9 mouse cellular contexts compared by ENCODE assay signal in the genomic region with DNA sequence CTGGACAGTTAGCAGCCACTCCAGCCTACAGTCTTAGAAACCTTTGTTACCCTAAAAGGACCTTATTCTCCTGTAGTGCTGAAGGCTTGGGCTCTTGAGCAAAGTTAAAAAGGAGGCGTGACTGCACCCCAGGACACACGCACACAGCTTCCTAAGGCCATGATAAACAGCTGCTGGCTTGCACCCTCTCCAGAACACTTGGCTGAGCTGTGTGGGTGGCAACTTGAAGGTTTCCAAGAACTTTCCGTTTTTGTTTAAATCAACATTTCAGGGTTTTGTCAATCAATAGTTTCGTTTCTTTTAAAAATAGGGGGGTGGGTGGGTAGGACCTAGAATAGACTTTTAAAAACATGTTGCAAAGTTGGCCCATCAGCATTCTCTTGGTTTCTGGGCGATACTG. TPM values are rescaled to one million over a fixed set of nuclear protein-coding genes. Genes with fewer than 3 reads are reported as not detected.
DNase-seq lines count a peak whose midpoint lies in the region; ATAC-seq and TF ChIP-seq lines count a peak whose summit lies in the region.
"Had no signal": no experiment of that assay in that cellular context is flagged by ENCODE, and none has a peak within 500 bp of the region (broad histone marks: within the 10 kb centered on the region; RNA-seq: fewer than 3 reads in every experiment).

No protein-coding gene starts in this region.

- H3K27me3 ChIP-seq in E14TG2a.4 (ENCODE audit: insufficient read depth, low read length): peaks cover 15% of the 10 kb centered on the region
- H3K27me3 ChIP-seq in embryonic facial prominence, embryonic 12.5 days: peaks cover 12% of the 10 kb centered on the region; the same call in 1 of the 2 replicates
- H3K27me3 ChIP-seq in hindbrain, embryonic 16.5 days (replicated peaks; ENCODE audit: control insufficient read depth, insufficient read depth, low read length): no peaks in the 10 kb centered on the region

- no peak overlapping the region for H3K9ac ChIP-seq in embryonic facial prominence, embryonic 12.5 days
- peak overlapping the region; percentile 81; the same call in 1 of the 2 replicates for H3K9ac ChIP-seq in hindbrain, embryonic 16.5 days (ENCODE audit: low read depth, low read length)

- peak overlapping the region; percentile 96 for H3K4me2 ChIP-seq in embryonic facial prominence, embryonic 12.5 days (replicated peaks)
- H3K4me2 ChIP-seq in hindbrain, embryonic 16.5 days (ENCODE audit: low read length): peak overlapping the region; percentile 88

- 54% methylated on average over 5 of the region's 5 CpGs for WGBS in embryonic facial prominence, embryonic 12.5 days
- 55% methylated on average over 5 of the region's 5 CpGs for WGBS in hindbrain, embryonic 16.5 days

- H3K36me3 ChIP-seq in E14TG2a.4 (ENCODE audit: insufficient read depth, low read length): no peaks in the 10 kb centered on the region
- H3K36me3 ChIP-seq in embryonic facial prominence, embryonic 12.5 days: no peaks in the 10 kb centered on the region
- no peaks in the 10 kb centered on the region for H3K36me3 ChIP-seq in hindbrain, embryonic 16.5 days (ENCODE audit: control insufficient read depth, insufficient read depth, low read length)

- DNase-seq in lung, postnatal 36 days: peak; percentile 16
- no peak for DNase-seq in adrenal gland, postnatal 25 days
- DNase-seq in gastrocnemius, adult 8-10 months (ENCODE audit: low spot score in 2 of 2): no peak
- DNase-seq in embryo, embryonic 9.5 days (ENCODE audit: extremely low spot score): no peak
- no peak for DNase-seq in left cerebral cortex, adult 11 months (ENCODE audit: low spot score)

- ATAC-seq in embryonic facial prominence, embryonic 12.5 days (ENCODE audit: insufficient number of reproducible peaks, insufficient read depth, low FRiP score, low TSS enrichment): no peak
- ATAC-seq in hindbrain, embryonic 16.5 days: no peak

- no peak for TF ChIP-seq CTCF in E14TG2a.4 (conservative IDR thresholded peaks at IDR 0.05; ENCODE audit: low read length)

- H3K4me3 ChIP-seq in E14TG2a.4 (replicated peaks; ENCODE audit: low read length): peak overlapping the region; percentile 85
- peak overlapping the region; percentile 48 for H3K4me3 ChIP-seq in embryonic facial prominence, embryonic 12.5 days
- H3K4me3 ChIP-seq in hindbrain, embryonic 16.5 days (ENCODE audit: low read length): peak overlapping the region; percentile 73

- no peaks in the 10 kb centered on the region for H3K9me3 ChIP-seq in E14TG2a.4 (ENCODE audit: low read length)
- H3K9me3 ChIP-seq in embryonic facial prominence, embryonic 12.5 days: no peaks in the 10 kb centered on the region
- no peaks in the 10 kb centered on the region for H3K9me3 ChIP-seq in hindbrain, embryonic 16.5 days (ENCODE audit: control insufficient read depth, low read length)

- H3K4me1 ChIP-seq in E14TG2a.4 (replicated peaks; ENCODE audit: low read depth, low read length): peaks cover 14% of the 10 kb centered on the region
- H3K4me1 ChIP-seq in embryonic facial prominence, embryonic 12.5 days: peaks cover 7% of the 10 kb centered on the region; the same call in 1 of the 2 replicates
- H3K4me1 ChIP-seq in hindbrain, embryonic 16.5 days (ENCODE audit: control insufficient read depth, insufficient read depth, low read depth, low read length): peaks cover 3% of the 10 kb centered on the region; the same call in 1 of the 2 replicates

- H3K27ac ChIP-seq in embryonic facial prominence, embryonic 12.5 days: no peak overlapping the region
- no peak overlapping the region for H3K27ac ChIP-seq in hindbrain, embryonic 16.5 days (ENCODE audit: low read depth, low read length)

RNA-seq across cellular contexts. Expression of gene Sntg2, which starts 0.9 kb away (rescaled TPM):
- polyA plus RNA-seq in embryonic facial prominence, embryonic 12.5 days (2016; fragmentation: Nextera tagmentation; extraction: Ambion mirVana): 2.0 TPM in 2 replicates
- polyA plus RNA-seq in hindbrain, embryonic 16.5 days (2015; fragmentation: Nextera tagmentation; extraction: Ambion mirVana): 4.4 and 6.2 TPM in 2 replicates
- total RNA-seq in adrenal gland, postnatal 25 days (2021): 0.76 TPM in 1 of 2 replicates, not detected in the other
- total RNA-seq in gastrocnemius, adult 8-10 months (2022): under 1 TPM in 2 of 4 experiments, not detected in 2; 0.34 to 0.41 TPM
- total RNA-seq: common myeloid progenitor, adult 5-6 weeks had no signal
